Mouse (Mus musculus): ENCODE data around the gene Ak8. TPM values are rescaled to one million over a fixed set of nuclear protein-coding genes. Genes with fewer than 3 reads are reported as not detected.

Gene Ak8
- polyA plus RNA-seq, 1 experiment from 2014 or later, result 0.97 TPM

DNA sequence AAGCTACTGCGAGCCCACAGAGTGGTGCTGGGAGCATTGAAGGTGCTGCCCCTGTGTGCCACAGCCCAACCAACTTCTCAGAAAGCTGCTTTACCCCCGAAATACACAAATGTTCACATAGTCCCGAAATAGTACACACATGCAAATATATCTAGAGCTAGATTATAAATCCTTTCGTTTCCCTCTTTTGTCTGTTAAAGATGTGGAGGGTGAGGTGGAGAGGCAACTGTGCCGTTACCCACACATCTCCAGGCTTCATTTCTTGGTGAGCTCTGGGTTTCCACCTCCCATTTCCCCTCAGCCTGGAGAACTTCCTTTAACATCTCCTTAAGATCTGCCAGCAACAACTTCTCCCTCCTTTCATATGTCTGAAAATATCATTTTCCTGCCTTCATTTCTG is 40.2 kb downstream of the Ak8 start:
- no peak overlapping the region for H3K4me3 ChIP-seq
- no peak overlapping the region for H3K4me2 ChIP-seq (replicated peaks)
- no peaks in the 10 kb centered on the region for H3K36me3 ChIP-seq
- 86% methylated on average over 5 of the region's 5 CpGs for WGBS
- 0 out of 2 replicates have a peak, but pooled peaks cover 3% of the 10 kb centered on the region for H3K4me1 ChIP-seq
- no peak overlapping the region for H3K9ac ChIP-seq
- no peak for ATAC-seq (ENCODE audit: insufficient number of reproducible peaks, insufficient read depth, low FRiP score, low TSS enrichment)
- H3K27me3 ChIP-seq, result no peaks in the 10 kb centered on the region
- H3K9me3 ChIP-seq, result no peaks in the 10 kb centered on the region
- no peak overlapping the region for H3K27ac ChIP-seq

DNA sequence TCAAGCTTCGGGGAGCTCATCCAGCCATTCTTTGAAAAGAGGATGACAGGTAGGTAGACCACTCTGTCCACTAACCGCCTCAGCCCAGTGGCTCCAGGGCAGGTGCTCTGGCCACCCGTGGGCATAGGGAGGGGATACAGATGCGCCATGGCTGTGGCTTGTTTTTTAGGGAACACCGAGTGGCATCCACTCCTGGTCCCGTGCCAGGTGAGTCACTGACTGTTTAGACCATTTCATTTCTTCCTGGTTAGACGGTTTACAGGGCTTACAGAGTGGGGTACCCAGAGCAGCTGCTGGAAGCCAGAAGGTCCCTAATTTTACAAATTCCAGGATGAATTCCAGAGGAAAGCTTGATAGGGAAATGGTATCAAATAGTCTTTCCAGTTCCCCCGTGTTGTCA is 42.7 kb downstream of the Ak8 start:
- Histone ChIP-seq H3K27me3 (no peaks in the 10 kb centered on the region; the same call in 1 of the 2 replicates), H3K9me3 (no peaks in the 10 kb centered on the region), H3K36me3 (no peaks in the 10 kb centered on the region), H3K27ac (no peak overlapping the region), H3K4me3 (no peak overlapping the region), H3K4me1 (no peaks in the 10 kb centered on the region), H3K4me2 (replicated peaks) (no peak overlapping the region), H3K9ac (no peak overlapping the region)
- 78% methylated on average over 8 of the region's 8 CpGs for WGBS
- no peak for ATAC-seq (ENCODE audit: insufficient number of reproducible peaks, insufficient read depth, low FRiP score, low TSS enrichment)

DNA sequence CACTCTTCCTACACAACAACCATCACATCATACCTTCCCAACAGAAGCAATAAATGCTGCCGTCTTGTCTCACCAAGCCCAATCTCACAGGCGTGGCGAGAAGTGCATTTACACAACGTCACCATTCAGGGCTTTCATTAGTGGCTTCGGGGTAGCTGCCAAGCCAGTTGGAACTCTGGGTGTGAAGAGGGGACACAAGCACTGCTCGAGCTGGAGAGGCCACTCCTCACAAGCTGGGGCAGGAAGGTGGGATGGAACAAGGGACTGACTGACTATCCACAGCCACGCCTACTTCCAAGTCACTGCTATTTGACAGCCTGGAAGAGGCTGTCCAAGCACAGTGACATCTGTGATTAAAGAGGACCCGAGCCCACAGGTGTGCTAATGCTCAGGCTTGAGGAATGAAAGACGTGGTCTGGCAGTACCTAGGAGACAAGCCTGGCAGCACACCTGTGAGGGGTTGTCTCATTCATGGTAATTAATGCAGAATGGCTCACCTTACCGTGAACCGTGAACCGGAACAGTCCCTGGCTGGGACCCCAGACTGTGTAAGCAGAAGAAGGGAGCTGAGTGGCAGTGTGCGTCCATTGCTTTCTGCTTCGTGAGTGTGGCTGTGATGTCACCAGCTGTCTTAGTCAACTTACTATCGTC is 46.8 kb downstream of the Ak8 start:
- H3K9ac ChIP-seq, result no peak overlapping the region
- no peaks in the 10 kb centered on the region for H3K9me3 ChIP-seq
- H3K27ac ChIP-seq, result no peak overlapping the region
- peaks cover 17% of the 10 kb centered on the region for H3K27me3 ChIP-seq
- H3K4me3 ChIP-seq, result no peak overlapping the region
- ATAC-seq (ENCODE audit: insufficient number of reproducible peaks, insufficient read depth, low FRiP score, low TSS enrichment), result no peak
- 73% methylated on average over 15 of the region's 15 CpGs for WGBS
- no peak overlapping the region for H3K4me2 ChIP-seq (replicated peaks)
- no peaks in the 10 kb centered on the region for H3K36me3 ChIP-seq
- peaks cover 5% of the 10 kb centered on the region for H3K4me1 ChIP-seq

DNA sequence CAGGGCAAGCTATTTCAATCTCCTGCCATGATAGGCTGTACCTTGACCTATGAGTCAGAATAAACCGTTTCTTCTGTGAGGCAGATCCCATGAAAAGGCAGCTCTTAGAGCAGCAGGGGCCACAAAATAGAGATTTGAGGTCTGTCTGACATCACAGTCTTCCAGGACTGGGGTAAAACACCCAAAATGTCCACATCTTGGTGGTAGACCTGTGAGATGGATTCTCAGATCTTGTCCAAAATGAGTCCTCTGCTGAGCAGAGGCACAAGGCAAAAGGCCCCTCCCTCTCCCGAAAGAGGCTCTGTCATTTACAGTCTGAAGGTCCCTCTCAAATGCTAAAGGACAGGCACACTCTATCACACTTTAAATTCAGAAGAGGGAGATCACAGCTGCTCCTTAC is 47.7 kb downstream of the Ak8 start:
- ATAC-seq (ENCODE audit: insufficient number of reproducible peaks, insufficient read depth, low FRiP score, low TSS enrichment), result no peak
- peaks cover 14% of the 10 kb centered on the region for H3K4me1 ChIP-seq
- no peak overlapping the region for H3K9ac ChIP-seq
- peaks cover 17% of the 10 kb centered on the region for H3K27me3 ChIP-seq
- no peaks in the 10 kb centered on the region for H3K9me3 ChIP-seq
- H3K4me3 ChIP-seq, result no peak overlapping the region
- no peaks in the 10 kb centered on the region for H3K36me3 ChIP-seq
- no peak overlapping the region for H3K4me2 ChIP-seq (replicated peaks)
- no peak overlapping the region for H3K27ac ChIP-seq
- 84% methylated on average over 2 of the region's 2 CpGs for WGBS

DNA sequence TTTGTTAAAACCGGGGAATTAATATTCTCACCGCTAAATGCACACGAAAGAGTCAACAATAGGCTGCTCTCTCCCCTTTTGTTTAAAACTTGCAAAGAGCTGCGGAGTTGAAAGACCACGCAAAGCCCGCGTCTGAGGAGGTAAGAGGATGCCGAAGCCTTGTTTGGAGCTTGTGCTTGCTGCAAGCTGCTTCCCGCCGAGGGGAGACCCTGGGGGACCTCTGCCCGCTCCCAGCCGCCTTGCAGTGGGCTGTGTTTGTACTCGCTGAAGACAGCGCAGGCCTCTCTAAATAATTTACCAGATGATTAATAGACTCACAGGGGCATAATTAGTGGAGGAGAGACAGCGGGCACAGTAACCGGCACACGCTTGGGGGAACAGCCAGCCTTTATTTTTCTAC is 51.2 kb downstream of the Ak8 start:
- Histone ChIP-seq H3K27ac (no peak overlapping the region), H3K4me1 (peaks cover 23% of the 10 kb centered on the region), H3K4me3 (peak overlapping the region; percentile 33), H3K9me3 (no peaks in the 10 kb centered on the region), H3K27me3 (peaks cover 22% of the 10 kb centered on the region), H3K36me3 (no peaks in the 10 kb centered on the region), H3K9ac (peak overlapping the region; percentile 31), H3K4me2 (replicated peaks) (peak overlapping the region; percentile 56)
- ATAC-seq (ENCODE audit: insufficient number of reproducible peaks, insufficient read depth, low FRiP score, low TSS enrichment), result no peak
- WGBS, result under 1% methylated on average over 17 of the region's 17 CpGs

DNA sequence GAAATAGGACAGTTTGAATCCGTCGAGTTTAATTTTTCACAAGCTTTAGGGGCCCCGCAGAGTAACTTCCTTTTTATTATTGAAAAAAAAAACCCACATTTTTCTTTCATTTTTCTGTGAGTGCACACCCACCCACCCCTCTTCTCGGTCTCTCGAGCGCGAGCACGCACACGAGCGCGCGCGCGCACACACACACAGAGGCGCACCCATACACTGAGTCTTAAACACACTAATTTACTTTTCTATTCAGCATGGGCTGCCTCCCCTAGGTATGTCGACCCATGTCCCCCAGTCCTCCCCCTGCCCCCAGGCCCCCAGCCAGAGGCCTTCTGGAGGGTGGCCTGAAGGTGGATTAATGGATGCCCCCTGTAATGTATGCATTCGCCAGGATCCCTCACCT is 51.7 kb downstream of the Ak8 start:
- H3K9me3 ChIP-seq, result no peaks in the 10 kb centered on the region
- H3K9ac ChIP-seq, result peak overlapping the region; percentile 31
- H3K36me3 ChIP-seq, result no peaks in the 10 kb centered on the region
- WGBS, result 10% methylated on average over 17 of the region's 17 CpGs
- peak overlapping the region; percentile 33 for H3K4me3 ChIP-seq
- H3K27ac ChIP-seq, result peak overlapping the region; percentile 67; the same call in 1 of the 2 replicates
- H3K4me1 ChIP-seq, result peaks cover 23% of the 10 kb centered on the region
- no peak for ATAC-seq (ENCODE audit: insufficient number of reproducible peaks, insufficient read depth, low FRiP score, low TSS enrichment)
- H3K4me2 ChIP-seq (replicated peaks), result peak overlapping the region; percentile 56
- H3K27me3 ChIP-seq, result peaks cover 22% of the 10 kb centered on the region

DNA sequence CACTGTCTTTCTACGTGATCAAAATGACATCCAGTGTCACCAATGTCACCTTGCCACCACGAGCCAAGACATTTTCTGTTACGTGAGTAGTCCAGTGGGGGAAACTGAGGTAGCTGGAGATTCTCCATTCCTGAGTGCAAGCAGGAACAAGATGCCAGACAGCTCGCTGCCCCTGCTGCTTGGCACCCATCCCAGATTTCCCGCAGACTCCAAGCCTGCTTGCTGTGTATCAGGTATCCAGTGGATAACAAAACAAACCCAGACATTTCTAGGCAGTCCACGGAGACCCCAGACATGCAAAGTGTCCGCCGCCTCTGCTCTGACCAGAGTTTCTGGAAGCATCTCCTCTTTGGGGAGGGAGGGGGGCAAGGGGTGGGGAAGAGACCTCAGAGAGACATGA is 52.4 kb downstream of the Ak8 start:
- H3K9me3 ChIP-seq, result no peaks in the 10 kb centered on the region
- peaks cover 22% of the 10 kb centered on the region for H3K27me3 ChIP-seq
- H3K27ac ChIP-seq, result peak overlapping the region; percentile 67; the same call in 1 of the 2 replicates
- H3K4me2 ChIP-seq (replicated peaks), result peak overlapping the region; percentile 56; the same call in 1 of the 2 replicates
- H3K4me1 ChIP-seq, result peaks cover 23% of the 10 kb centered on the region
- no peak overlapping the region for H3K4me3 ChIP-seq
- no peak overlapping the region for H3K9ac ChIP-seq
- no peak; the same call in 1 of the 2 replicates for ATAC-seq (ENCODE audit: insufficient number of reproducible peaks, insufficient read depth, low FRiP score, low TSS enrichment)
- H3K36me3 ChIP-seq, result no peaks in the 10 kb centered on the region
- 24% methylated on average over 8 of the region's 8 CpGs for WGBS

DNA sequence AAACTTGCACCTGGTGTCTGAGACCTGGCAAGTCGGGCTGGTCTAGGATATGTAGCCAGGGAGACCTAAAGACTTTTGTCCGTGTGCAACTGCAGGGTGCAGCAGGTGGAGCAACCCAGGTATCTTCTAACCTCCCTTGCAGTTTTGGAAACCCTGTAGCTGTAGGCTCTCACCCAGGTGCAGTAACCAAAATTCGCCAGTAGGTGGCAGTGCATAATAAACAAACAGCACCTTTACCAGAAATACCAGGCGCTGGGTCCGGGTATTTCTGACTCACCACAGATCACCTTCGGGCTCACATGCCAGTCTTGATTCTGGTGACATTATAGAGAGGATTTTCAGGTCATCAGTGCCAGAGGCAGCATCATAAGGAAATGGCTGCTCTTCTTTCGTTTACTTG is 55.5 kb downstream of the Ak8 start:
- Histone ChIP-seq H3K36me3 (no peaks in the 10 kb centered on the region), H3K4me1 (peaks cover 23% of the 10 kb centered on the region), H3K27ac (no peak overlapping the region), H3K4me3 (no peak overlapping the region), H3K9me3 (no peaks in the 10 kb centered on the region), H3K27me3 (peaks cover 6% of the 10 kb centered on the region), H3K9ac (no peak overlapping the region), H3K4me2 (replicated peaks) (no peak overlapping the region)
- ATAC-seq (ENCODE audit: insufficient number of reproducible peaks, insufficient read depth, low FRiP score, low TSS enrichment), result no peak
- 1% methylated on average over 7 of the region's 7 CpGs for WGBS

DNA sequence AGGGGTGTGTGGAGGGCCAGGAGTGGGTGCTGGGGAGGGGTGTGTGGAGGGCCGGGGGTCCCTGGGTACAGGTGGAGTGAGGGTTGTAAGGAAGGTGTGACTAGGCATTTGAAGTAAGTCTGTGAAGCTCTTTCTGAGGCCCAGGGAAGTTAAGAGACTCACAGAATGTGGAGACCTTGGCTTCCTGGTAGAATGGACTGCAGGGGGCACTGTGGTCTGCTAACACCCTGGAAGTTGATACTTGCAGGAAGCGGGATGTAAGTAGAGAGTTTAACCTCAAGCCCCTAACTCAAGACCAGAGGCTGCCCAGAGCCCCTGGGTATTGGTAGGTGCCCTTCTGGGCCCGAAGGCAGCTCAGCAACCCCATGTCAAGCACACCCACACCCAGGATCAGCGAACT is 56.2 kb downstream of the Ak8 start:
- no peak overlapping the region for H3K4me3 ChIP-seq
- H3K27ac ChIP-seq, result no peak overlapping the region
- no peak overlapping the region for H3K4me2 ChIP-seq (replicated peaks)
- H3K27me3 ChIP-seq, result peaks cover 5% of the 10 kb centered on the region; the same call in 1 of the 2 replicates
- no peak for ATAC-seq (ENCODE audit: insufficient number of reproducible peaks, insufficient read depth, low FRiP score, low TSS enrichment)
- WGBS, result 35% methylated on average over 4 of the region's 4 CpGs
- no peak overlapping the region for H3K9ac ChIP-seq
- H3K9me3 ChIP-seq, result no peaks in the 10 kb centered on the region
- no peaks in the 10 kb centered on the region for H3K36me3 ChIP-seq
- H3K4me1 ChIP-seq, result peaks cover 22% of the 10 kb centered on the region

DNA sequence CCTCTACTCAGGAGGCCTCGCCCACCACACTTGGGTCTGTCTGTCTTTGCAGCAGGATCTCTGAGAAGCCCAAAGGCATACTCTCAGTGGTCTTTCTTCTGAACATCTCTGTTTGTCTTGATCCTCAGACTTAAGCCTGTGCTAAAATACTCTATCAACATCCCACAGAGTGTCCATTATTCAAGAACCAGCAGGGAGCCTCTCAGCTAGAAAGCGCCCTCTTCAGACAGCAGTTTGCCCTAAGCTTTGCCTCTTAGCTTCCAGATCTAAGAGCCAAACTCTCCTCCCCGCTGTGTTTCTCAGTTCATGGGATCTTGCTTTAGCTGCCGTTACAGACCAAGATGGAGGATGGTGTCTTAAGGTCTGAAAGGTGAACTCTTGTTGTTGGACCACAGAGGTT is 59.5 kb downstream of the Ak8 start:
- Histone ChIP-seq H3K9me3 (no peaks in the 10 kb centered on the region), H3K36me3 (no peaks in the 10 kb centered on the region), H3K4me1 (no peaks in the 10 kb centered on the region), H3K27ac (no peak overlapping the region), H3K9ac (no peak overlapping the region), H3K4me3 (no peak overlapping the region), H3K4me2 (replicated peaks) (no peak overlapping the region), H3K27me3 (no peaks in the 10 kb centered on the region)
- ATAC-seq (ENCODE audit: insufficient number of reproducible peaks, insufficient read depth, low FRiP score, low TSS enrichment), result no peak
- 30% methylated on average over 4 of the region's 4 CpGs for WGBS

DNA sequence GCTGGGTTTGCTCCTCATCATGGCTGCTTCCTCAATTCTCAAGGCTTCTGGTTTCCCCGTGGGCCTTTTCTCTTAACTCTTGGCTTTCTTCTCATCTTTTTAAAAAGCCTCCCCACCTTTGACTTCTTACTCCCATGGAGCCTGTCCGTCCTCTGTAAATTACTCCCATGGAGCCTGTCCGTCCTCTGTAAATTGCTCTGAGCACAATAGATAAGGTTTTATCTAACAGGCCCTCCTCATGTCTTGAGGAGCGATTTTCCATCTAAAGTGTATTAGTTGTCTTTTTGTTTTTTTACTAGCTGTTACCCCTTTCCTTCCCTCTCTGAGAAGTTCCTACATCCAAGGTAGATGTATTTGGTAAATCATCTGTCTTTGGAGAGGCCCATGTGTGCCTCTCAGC is 66.6 kb downstream of the Ak8 start:
- H3K27me3 ChIP-seq, result no peaks in the 10 kb centered on the region
- WGBS, result 77% methylated on average over 4 of the region's 4 CpGs
- ATAC-seq (ENCODE audit: insufficient number of reproducible peaks, insufficient read depth, low FRiP score, low TSS enrichment), result no peak
- no peak overlapping the region for H3K27ac ChIP-seq
- no peak overlapping the region for H3K4me2 ChIP-seq (replicated peaks)
- no peaks in the 10 kb centered on the region for H3K4me1 ChIP-seq
- no peak overlapping the region for H3K4me3 ChIP-seq
- H3K36me3 ChIP-seq, result no peaks in the 10 kb centered on the region
- H3K9me3 ChIP-seq, result no peaks in the 10 kb centered on the region
- no peak overlapping the region for H3K9ac ChIP-seq

DNA sequence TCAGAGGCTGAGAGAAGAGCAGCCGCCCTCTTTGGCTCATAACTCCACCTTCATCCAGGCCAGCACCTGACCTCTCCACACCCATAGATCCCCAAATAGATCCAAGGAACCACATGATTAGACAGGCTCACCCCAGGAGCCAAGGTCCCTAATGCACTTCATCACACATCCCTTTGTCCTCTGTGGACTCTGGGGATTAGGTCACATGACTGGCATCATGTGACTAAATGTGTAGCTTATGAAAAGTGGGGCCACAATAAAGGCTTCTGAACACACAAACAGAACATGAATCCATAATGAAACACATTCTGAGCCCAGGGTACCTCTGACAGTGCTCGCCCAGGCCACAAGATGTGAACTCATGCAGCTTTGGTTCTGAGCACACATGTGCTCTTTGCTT is 67.1 kb downstream of the Ak8 start:
- Histone ChIP-seq H3K27me3 (no peaks in the 10 kb centered on the region), H3K36me3 (no peaks in the 10 kb centered on the region), H3K9ac (no peak overlapping the region), H3K9me3 (no peaks in the 10 kb centered on the region), H3K27ac (no peak overlapping the region), H3K4me2 (replicated peaks) (no peak overlapping the region), H3K4me1 (no peaks in the 10 kb centered on the region), H3K4me3 (no peak overlapping the region)
- no peak for ATAC-seq (ENCODE audit: insufficient number of reproducible peaks, insufficient read depth, low FRiP score, low TSS enrichment)
- WGBS, result 84% methylated on average over 2 of the region's 2 CpGs
